Mouse (Mus musculus) cerebellum, postnatal 36 days (tissue): ENCODE data around the gene Mapk8ip1.

Experiments used
- DNase-seq, 2 experiments: peaks; one replicate each; pipeline ENCODE4 v3.0.0; 2021 to 2022; ENCODE audit warnings: mixed read lengths in 2 of 2

Gene Mapk8ip1

DNA sequence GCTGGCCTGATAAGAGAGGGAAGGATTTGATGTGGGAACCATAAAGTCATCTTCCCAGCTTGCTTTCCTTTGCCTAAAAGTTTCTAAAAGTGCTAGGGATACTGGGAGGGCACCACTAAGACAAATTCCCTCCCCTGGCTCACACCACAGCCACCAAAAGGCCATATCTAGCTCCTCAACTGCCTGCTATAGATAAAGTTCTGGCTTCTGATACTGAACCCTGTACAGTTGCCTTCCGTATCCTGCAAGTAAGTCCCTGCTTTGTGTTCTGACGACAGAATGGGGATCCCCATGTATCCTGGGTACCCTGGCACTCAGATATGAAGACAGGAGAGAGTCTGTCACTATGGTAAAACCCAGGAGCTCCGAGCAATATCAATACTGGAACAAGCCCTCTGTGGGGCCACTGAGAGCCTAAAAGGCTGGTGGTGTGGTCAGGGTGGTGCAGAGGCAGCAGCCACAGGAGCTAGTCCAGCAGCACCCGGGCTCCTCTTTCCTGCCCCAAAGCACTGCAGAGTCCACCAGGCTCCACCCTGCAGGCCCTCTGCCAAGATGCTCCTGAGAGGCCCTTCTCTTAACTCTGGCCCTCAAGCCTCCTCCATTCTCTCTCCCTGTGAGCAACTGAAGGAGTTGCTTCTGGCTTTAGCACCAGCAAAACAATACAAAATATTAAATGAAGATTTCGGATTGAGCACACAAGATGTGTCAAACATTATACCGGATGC, 10.7 kb downstream of the Mapk8ip1 start:
- DNase-seq = peak in 1 of 2 experiments; percentile 61

DNA sequence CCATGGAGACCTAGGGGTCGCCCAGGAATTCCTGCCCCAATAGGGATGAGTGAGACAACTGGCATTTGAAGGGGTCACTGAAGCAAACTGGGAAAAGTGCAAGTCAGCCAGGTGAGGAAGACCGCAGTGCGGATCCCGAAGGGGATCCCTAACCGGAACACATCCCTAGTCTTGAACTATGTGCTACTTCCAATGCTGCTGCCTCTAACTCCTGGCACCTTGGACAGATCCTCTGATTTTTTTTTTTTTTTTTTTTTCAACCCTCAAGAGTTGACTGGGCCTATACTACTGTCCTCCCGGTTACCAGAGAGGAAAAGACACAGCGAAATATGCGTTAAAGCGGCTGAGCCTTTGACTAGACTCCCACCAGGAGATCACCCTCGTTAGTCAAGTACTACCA, 11.4 kb downstream of the Mapk8ip1 start:
- DNase-seq = no peak

DNA sequence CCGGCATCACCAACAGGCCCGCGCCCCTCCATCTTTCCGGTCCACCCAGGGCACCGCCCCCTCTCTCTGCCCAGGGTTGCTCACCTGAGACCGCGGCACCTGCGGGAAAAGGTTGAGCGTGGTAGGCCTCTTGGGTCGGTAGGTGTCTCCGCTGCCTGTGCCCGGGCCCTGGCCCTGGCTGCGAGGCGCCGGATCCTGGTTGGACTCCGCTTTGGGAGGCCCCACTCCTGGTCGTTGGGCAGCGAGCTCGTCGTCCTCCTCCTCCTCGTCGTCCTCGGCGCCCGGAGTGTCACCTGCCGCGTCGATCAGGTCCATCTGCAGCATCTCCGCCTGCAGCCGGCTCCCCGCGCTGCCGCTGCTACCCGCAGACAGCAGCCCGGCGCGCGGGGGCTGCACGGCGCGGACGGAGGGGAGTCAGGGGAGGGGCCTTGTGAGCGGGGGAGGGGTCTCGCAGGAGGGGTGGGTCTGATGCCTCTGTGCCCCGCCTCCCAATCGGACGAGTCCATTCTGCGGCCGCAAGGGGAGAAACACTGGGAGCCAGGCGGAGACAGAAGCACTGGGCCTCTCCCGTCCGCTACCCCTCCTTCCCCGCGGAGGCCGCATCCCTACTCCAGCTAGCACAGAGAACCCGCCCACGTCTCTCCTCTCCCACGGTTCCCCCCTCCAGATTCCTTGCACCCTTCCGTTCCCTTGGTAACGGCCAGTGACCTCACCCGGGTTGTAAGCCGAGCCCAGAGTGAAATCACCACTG, 12.0 kb downstream of the Mapk8ip1 start:
- peak; percentile 77 to 86 for DNase-seq

GRCm38 (mm10) chr2:92388081-92388517, 13.0 kb downstream of the Mapk8ip1 start:
- DNase-seq = no peak

DNA sequence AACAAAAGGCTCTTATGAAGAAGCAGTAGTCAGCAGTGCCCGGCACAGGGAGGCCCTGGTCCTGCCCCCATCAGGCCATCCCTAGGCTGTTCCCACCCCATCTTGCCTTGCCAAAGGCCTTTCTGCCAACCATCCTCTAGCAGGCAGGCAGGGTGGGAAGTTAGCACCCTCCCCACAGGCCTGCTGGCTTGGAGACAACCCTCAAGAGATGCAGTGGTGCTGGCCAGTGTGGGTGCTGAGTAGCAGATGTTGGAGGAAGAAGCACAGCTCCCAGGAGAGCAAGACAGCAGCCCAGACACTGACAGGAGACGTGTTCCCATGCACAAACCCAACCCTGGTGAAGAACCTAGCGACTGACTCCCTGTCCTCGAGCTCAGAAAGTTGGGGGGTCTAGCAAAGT, 13.4 kb downstream of the Mapk8ip1 start:
- DNase-seq = no peak

- no peak for DNase-seq
Measured at GRCm38 (mm10) chr2:92386821-92387570, 14.1 kb downstream of the Mapk8ip1 start.

DNA sequence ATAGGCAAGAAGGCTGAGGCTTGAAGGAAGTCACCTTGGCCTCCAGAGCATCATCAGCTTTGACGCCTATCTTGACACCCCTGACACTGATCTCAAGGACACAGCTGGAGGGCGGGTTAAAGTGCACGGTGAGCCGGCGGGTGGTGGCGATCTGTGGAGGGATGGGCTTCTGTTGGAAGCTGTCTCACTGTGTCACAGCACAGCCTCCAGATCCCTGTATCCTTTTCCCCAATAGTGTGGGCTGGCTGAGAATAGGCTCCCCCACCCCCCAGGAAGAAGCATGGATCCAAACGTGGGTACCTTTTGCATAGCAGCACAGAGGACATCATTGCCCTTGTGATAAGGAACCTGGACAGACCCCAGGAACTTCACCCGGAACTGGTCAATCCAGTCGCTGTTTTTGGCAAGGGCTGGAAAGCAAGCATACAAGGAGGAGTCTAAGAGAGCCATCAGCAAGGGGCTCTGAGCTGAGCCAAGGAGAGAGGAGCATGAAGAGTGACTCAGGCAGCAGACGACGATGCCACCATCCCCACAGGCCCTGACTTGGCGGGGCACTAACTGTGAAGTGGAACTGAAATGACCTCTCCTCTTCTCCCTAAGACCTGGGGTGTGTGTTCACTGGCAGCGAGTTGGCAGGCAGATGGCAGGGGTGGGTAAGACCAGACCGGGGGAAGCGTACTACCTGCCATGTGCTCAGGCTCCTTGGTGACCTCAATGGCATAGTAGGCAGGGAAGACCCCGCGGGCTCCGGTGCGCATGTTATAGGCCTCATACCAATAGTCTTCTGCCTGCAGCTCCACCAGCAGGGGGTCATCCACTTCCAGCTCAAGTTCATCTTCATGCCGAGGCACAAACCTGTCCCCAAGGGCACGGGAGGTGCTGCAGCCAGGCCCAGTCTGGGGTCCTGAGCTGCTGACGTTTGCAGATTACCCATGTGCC, 15.7 kb downstream of the Mapk8ip1 start:
- DNase-seq = peak in 1 of 2 experiments; percentile 42

- DNase-seq = no peak
Measured at GRCm38 (mm10) chr2:92384101-92384500, 17.0 kb downstream of the Mapk8ip1 start.

DNA sequence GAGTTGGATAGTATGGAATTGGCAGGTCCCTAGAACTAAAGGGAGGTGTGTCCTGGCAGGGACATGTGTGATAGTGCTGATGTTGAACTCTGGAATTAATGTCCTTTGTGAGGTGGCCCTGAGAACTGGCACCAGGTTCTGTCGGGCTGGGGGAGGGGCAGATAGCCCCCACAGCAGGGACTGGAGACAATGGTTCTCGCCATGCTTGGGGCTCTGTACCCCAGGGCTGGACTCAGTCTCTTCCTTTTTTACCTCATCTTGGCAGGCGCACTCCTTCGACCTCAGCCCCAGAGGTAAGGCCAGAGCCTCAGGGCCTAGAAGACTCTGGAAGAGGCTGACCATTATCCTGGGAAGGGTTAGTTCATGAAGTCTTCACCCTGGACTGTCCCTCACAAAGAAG, 18.3 kb downstream of the Mapk8ip1 start:
- DNase-seq = no peak

- peak; percentile 49 to 58 for DNase-seq
Measured at GRCm38 (mm10) chr2:92381901-92382588, 19.0 kb downstream of the Mapk8ip1 start, which contains the start of gene 1700029I15Rik. Gene 1700029I15Rik (plus strand): TSS chr2:92382538.

DNA sequence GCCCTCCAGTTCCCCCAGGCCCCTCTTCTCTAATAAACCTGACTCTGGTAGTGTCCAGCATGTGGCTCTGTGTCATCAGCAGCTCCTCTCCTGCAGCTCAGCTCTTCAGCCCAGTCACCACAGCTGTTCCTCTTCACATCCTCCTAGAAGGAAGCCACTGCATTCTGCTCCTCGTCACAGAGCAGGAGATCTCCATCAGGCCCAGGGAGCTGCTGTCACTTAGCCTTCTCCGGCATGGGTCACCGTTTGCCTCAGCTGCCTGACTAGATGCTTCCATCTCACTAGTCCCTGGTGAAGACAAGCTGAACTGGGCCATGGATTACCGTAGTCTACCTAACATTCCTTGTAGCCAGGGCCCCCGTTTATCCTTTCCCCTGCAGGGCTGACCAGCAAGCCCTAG, 19.9 kb downstream of the Mapk8ip1 start:
- no peak for DNase-seq

DNA sequence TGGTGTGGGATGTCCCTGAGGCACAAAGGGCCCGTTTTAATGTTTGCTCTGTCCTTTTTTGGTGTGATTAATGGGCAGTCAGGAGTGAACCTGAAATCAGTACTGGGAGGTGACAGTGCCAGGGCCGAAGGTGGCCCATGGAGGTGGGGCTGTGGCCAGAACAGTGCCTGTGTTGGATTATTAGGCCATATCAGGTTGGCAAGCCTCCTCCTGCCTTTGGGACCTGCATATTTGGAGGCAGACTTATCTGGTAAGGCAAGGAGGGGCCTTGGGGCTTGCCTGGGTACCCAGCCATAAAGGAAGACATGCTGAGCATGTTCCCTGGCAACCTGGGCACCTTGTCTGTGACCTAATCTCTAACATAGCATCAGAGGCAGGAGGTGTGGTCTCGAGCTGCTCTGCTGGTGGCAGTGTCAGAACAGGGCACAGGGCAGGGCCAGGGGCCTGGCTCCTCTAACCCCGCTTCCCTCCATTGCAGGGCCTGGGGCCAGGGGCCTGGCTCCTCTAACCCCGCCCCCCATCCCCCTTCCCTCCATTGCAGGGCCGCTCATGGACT, 20.5 kb downstream of the Mapk8ip1 start:
- DNase-seq = no peak

DNA sequence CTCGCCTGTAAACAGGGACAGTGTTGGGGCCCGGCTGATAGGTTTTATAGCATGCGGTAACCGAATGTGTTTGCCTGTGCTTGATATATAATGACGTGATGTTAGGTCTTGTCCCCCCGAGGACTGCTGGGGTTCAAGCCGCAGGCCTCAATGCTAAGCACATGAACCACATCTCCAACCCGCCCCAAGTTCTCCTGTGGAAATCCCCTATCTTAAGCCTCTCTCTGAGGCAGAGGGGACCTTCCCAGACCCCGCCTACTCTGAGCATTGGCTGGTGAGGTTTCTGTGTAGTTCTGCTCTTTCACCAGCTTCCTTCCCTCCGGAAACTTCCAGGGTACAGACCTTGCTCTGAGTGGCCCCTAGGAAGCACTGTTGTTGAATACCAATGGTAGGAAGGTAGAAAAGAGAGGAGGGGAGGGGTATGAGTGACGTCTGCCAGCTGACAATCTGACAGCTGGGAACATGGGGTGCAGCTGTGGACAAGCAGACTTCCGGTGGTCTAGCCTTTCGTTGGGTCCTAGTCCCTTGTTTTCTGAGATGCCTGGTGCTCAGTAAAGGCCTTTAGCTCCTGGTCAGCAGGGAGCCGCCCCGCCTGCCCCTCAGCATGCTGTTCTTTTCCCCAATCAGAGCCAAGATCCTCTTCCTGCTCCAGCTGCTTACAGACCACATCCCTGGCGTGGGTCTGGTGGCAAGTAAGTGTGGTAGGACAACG, 21.1 kb downstream of the Mapk8ip1 start:
- DNase-seq = no peak

- DNase-seq = no peak
Measured at GRCm38 (mm10) chr2:92377320-92377719, 23.7 kb downstream of the Mapk8ip1 start.

GRCm38 (mm10) chr2:92376300-92376699, 24.8 kb downstream of the Mapk8ip1 start:
- DNase-seq = no peak

DNA sequence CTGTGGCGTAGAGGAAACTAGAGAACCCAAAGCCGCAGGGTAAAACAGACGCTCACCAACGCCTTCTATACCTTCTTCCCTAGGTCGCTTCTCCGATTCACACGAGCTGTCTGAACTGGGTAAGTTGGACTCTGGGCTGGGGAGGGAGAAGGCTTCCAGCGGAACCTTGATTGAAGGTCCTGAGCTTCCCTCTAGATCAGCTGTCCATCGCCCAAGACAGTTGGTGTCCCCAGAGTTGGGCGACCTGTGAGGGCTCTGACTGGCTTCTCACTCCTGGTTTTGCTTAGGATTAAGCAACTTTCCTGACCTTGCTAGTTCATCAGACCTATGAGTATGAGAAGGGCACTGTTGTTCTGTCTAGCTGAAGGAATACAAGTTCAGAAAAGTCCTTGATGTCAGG, 25.3 kb downstream of the Mapk8ip1 start:
- no peak for DNase-seq

DNA sequence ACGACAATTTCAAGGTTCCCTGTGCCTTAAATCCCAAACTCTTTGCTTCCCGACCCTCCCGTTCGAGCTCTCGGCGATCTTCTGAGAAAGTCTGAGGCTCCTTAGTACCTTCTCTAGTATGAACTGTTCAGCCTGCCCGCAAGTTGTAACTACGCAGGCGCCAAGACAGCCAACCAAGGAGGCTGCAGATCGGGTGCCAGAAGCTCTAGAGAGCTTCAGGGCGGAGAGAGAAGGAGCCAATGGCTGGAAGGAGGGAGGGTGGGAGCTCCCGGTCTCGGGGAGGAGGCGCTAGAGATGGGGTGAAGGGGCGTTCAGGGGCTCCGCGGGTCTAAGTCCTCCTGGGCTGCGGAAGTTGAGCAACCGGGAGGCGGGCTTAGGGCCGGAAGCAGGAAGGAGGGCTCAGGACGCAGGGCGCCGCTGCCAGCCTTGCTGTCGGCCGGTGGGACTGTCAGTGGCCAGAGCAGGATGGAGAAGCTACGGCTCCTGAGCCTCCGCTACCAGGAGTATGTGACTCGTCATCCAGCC, 25.9 kb downstream of the Mapk8ip1 start:
- DNase-seq = peak; percentile 90 to 92

DNA sequence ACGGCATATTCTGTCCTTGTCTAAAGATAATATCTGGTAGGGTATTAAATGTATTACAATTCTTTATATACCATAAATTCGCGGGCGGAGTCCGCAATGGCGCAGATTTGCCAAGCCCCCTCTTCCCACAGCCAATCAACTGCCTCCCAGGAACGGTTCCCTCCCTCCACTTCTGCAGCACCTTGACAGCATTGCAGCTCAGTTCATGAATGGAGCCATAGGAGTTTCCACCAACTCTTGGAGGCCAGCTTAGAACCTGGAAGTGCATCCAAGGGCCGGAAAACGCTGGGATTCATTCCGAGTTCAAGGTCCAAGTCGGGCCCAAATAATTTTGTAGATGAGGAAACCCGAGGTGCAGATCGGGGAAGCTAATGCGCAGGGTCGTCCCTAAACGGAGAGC, 26.5 kb downstream of the Mapk8ip1 start, which contains the start of the genes Pex16 and Large2:
Gene Pex16, plus strand, starts transcription at position 163 of the 400 bp plus-strand sequence.
Gene Large2, minus strand, starts transcription at position 356 of the 400 bp plus-strand sequence.
- DNase-seq = peak in 1 of 2 experiments; percentile 52

DNA sequence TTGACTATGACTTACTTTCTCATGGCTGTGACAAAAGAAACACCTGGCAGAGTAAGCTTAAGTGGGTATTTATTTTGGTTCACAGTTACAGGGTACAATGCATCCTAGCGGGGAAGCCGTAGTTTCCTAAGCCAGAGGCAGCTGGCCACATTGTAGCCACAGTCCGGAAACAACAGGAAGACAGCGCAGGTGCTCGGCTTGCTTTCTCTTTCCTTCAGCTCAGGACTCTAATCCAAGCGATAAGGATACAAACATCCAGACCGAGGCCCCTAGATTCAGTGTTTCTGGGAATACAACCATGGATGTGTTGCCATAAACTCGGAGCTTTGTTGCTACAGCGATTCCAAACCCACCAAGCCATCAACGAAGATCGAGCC, 27.6 kb downstream of the Mapk8ip1 start:
- no peak for DNase-seq
